Mouse (Mus musculus) liver, adult 2 months (tissue): Measurements from ENCODE around the gene Xylt1. TPM values are rescaled to one million over a fixed set of nuclear protein-coding genes. Genes with fewer than 3 reads are reported as not detected.

ENCODE experiments used
- DNase-seq: peaks from one replicate; pipeline ENCODE4 v3.0.0-alpha.2; 2011; ENCODE audit warnings: low read depth, low spot score; ENCODE audit errors: extremely low read depth
- H3K27ac ChIP-seq: fragments of 200-500 bp; replicated peaks from 2 replicates; pipeline ENCODE4 v1.5.1; 2012; ENCODE audit warnings: low read depth, mild to moderate bottlenecking, control low read depth, inconsistent platforms, low read length; ENCODE audit not compliant: insufficient read depth
- H3K27me3 ChIP-seq: fragments of 200-500 bp; 2 replicates; pipeline ENCODE4 v1.6.1; 2012; ENCODE audit warnings: mild to moderate bottlenecking, moderate library complexity, low read length, inconsistent platforms; ENCODE audit not compliant: control insufficient read depth, insufficient read depth
- H3K36me3 ChIP-seq: fragments of 200-500 bp; 2 replicates; pipeline ENCODE4 v1.6.1; 2012; ENCODE audit warnings: low read length, inconsistent platforms; ENCODE audit not compliant: control insufficient read depth, insufficient read depth
- H3K4me1 ChIP-seq: fragments of 200-500 bp; 2 replicates; pipeline ENCODE4 v1.6.1; 2011; ENCODE audit warnings: low read length; ENCODE audit not compliant: control insufficient read depth, insufficient read depth
- H3K4me3 ChIP-seq: fragments of 200-500 bp; 2 replicates; pipeline ENCODE4 v1.5.1; 2011; ENCODE audit warnings: low read depth, mild to moderate bottlenecking, control low read depth, low read length, moderate library complexity; ENCODE audit not compliant: insufficient read depth
- H3K79me2 ChIP-seq: fragments of 200-500 bp; 2 replicates; pipeline ENCODE4 v1.6.1; 2012; ENCODE audit warnings: inconsistent platforms, mild to moderate bottlenecking, low read length, moderate library complexity; ENCODE audit not compliant: control insufficient read depth, insufficient read depth
- H3K9ac ChIP-seq: fragments of 200-500 bp; 2 replicates; pipeline ENCODE4 v1.6.1; 2012; ENCODE audit warnings: low read depth, mild to moderate bottlenecking, control low read depth, inconsistent platforms, low read length
- CTCF ChIP-seq: fragments of 200-500 bp; IDR thresholded peaks from 2 replicates; pipeline ENCODE4 v1.5.1; 2011; ENCODE audit warnings: low read depth, low read length, control low read depth
- POLR2A ChIP-seq: fragments of 200-500 bp; IDR thresholded peaks from 2 replicates; pipeline ENCODE4 v1.6.1; 2011; ENCODE audit warnings: low read length, control low read depth; ENCODE audit not compliant: insufficient read depth; ENCODE audit errors: extremely low read depth
- WGBS: fragments of 180-500 bp; shearing (Covaris S2); methylation state at CpG from one replicate; pipeline ENCODE4 v1.1.7; 2018; 5-methylcytosine and 5-hydroxymethylcytosine counted together
- polyA plus RNA-seq: library from polyadenylated mRNA; depleted of rRNA; stranded (reverse); fragments of >200 nt; gene quantifications from 2 replicates; pipeline ENCODE4 v1.2.3, GENCODE M21; 2012
- total RNA-seq: library from RNA; depleted of rRNA; stranded (reverse); fragments of >200 nt; gene quantifications from 2 replicates; pipeline ENCODE4 v1.2.3, GENCODE M21; 2014

The Xylt1 gene
- total and polyA plus RNA-seq, 2 experiments: 0.09 to 0.18 TPM

DNA sequence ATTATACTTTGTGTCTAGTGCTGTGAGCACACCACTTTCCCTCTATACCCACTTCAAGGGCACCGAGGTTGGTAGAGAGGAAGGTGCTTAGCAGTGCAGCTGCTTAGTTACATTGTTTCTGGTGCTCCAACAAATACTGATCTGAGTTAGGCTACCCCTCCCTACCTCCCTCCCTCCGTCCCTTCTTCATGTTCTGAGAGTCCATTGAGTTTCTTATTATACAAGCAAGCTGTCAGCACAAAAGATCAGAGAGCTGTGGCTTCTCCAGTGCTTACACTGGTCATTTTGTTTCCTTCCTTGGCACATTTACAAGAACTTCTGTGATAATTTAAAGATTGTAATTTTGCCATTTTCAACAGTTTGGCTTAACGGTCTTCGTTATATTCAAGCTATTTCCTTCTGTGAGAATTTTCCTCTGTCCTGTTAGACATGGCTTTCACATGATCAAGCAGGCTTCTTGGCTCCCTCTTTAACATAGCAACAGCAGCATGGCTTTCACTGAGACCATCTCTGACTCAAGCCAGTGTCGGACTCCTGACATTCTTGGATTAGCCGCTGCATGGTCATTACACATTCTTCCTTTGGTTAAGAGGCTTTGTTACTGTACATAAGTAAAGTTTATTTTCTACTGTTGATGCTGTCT, 12.0 kb upstream of the Xylt1 start:
- Histone ChIP-seq H3K4me1 (no peaks in the 10 kb centered on the region), H3K79me2 (no peaks in the 10 kb centered on the region), H3K27ac (no peak overlapping the region), H3K9ac (no peak overlapping the region), H3K27me3 (no peaks in the 10 kb centered on the region), H3K36me3 (no peaks in the 10 kb centered on the region), H3K4me3 (no peak overlapping the region)
- WGBS: 70% methylated on average over 6 of the region's 6 CpGs
- no peak for DNase-seq
- TF ChIP-seq POLR2A (no peak), CTCF (no peak)

- Histone ChIP-seq H3K4me3 (no peak overlapping the region), H3K9ac (no peak overlapping the region), H3K36me3 (no peaks in the 10 kb centered on the region), H3K27me3 (no peaks in the 10 kb centered on the region), H3K79me2 (no peaks in the 10 kb centered on the region), H3K4me1 (no peaks in the 10 kb centered on the region), H3K27ac (no peak overlapping the region)
- no peak for TF ChIP-seq CTCF
- 84% methylated on average over 5 of the region's 5 CpGs for WGBS
- DNase-seq: no peak
Measured at GRCm38 (mm10) chr7:117369290-117369941, 11.4 kb upstream of the Xylt1 start.

DNA sequence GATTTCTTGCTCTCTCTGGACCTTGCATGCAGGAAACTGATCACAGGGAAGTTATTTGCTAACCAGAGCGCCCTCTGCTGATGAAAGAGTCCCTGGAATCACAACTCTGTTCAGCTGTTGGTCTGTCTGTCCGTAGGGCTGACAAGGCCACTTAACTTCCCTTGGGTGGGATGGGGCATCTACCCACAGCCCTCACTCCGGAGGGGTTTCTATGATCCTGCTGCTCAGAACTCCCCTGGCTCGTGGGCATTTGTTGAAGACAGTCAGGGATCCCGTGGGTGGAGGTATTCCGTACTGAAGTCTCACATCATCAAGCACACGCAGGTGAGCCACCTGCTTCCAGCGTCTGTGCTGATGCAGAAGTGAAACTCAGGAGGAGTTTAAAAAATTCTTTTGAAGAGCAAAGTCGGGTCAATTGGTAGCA, 4.9 kb upstream of the Xylt1 start:
- TF ChIP-seq CTCF (peak; percentile 44), POLR2A (no peak)
- Histone ChIP-seq H3K79me2 (no peaks in the 10 kb centered on the region), H3K9ac (no peak overlapping the region), H3K27me3 (peaks cover 5% of the 10 kb centered on the region), H3K36me3 (no peaks in the 10 kb centered on the region), H3K4me3 (no peak overlapping the region), H3K4me1 (no peaks in the 10 kb centered on the region), H3K27ac (no peak overlapping the region)
- peak; percentile 33 for DNase-seq
- WGBS: 32% methylated on average over 9 of the region's 9 CpGs

DNA sequence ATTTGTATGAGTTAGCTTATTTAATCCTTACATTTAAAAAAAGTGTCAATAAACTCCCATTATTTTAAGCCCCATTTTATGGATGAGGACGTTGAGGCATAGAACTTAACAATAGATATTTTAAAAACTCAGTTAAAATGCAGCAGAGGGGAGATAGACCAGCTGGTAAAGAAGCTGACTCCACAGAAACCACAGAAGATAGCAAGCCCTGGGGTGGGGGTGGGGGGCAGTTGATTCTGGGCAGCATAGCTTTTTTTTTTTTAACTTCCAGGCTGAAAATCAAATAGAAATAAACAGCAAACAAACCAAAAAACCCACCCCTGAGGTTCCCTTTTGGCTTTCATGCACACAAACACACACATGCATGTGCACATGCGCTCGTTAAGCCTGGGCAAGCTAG, 3.6 kb upstream of the Xylt1 start:
- Histone ChIP-seq H3K4me3 (no peak overlapping the region), H3K4me1 (no peaks in the 10 kb centered on the region), H3K27me3 (peaks cover 15% of the 10 kb centered on the region), H3K27ac (no peak overlapping the region), H3K9ac (no peak overlapping the region), H3K79me2 (no peaks in the 10 kb centered on the region), H3K36me3 (no peaks in the 10 kb centered on the region)
- DNase-seq: no peak
- TF ChIP-seq POLR2A (no peak), CTCF (no peak)
- 71% methylated on average over 3 of the region's 3 CpGs for WGBS

DNA sequence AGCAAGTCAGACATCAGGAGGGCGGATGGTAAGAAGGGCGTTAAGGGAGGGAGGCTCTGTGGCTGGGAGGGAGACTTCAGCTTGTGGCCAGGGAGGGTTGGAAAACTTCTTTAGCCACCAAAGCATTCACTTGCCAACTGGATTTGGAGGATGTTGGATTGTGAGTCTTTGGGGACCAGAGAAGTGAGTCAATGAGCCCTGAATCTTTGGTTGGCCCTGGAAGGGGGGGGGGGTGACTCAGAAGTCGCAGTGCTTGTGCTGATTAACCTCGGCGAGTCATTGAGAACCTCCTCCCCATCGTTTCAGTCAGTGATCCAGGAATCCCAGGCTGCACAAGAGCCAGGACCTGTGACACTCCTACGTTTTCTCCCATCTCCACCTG, 752 bp upstream of the Xylt1 start:
- WGBS: 6% methylated on average over 7 of the region's 7 CpGs
- DNase-seq: no peak
- Histone ChIP-seq H3K4me3 (no peak overlapping the region; the same call in 1 of the 2 replicates), H3K36me3 (no peaks in the 10 kb centered on the region), H3K4me1 (no peaks in the 10 kb centered on the region), H3K27ac (no peak overlapping the region), H3K27me3 (peaks cover 15% of the 10 kb centered on the region), H3K9ac (no peak overlapping the region), H3K79me2 (no peaks in the 10 kb centered on the region)
- no peak for TF ChIP-seq POLR2A
- TF ChIP-seq CTCF: no peak

DNA sequence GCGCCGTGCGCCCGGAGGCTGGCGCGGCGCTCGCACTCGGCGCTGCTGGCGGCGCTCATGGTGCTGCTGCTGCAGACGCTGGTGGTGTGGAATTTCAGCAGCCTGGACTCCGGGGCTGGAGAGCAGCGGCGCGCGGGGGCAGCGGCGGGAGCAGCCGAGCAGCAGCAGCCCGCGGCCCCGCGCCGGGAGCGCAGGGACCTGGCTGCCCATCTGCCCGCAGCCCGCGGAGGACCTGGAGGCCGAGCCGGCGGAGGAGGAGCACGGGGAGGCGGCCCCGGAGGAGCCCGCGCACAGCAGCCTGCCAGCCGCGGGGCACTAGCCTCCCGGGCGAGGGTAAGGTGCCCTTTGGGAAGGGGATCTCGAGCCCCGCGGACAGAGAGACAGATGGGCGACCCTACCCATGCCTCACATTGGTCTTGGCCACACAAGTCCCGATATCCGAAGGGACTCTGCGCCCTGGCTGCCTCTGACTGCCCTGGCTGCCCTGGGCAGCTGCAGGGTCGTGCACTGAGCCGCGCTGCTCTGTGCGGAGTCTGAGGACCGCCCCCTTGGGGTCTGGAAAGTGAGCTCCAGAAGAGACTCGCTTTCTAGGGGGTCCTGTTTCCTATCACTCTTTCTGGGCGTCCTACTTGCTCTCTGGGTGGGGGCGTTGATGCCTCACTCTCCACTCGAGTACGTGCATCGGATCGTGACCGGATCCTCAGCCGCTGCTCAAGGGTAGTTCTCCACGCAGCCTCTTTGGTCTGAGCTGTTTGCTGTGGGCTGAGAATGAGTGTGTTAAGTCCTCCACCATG, 606 bp downstream of the Xylt1 start:
- Histone ChIP-seq H3K36me3 (no peaks in the 10 kb centered on the region), H3K4me3 (peak overlapping the region; percentile 69), H3K27ac (no peak overlapping the region), H3K4me1 (no peaks in the 10 kb centered on the region), H3K79me2 (no peaks in the 10 kb centered on the region), H3K27me3 (peaks cover 15% of the 10 kb centered on the region), H3K9ac (peak overlapping the region; percentile 51)
- DNase-seq: no peak
- TF ChIP-seq CTCF: no peak
- no peak for TF ChIP-seq POLR2A
- 1% methylated on average over 62 of the region's 64 CpGs for WGBS
